Mouse (Mus musculus) limb, embryonic 14.5 days (tissue): ENCODE measurements at regions not wholly inside any gene's neighbourhood (a gene's known extent, or its start where the extent isn't known, plus 50 kb on each side); places are given as distances from the start of the nearest gene placed in this dataset.
A peak's percentile ranks its signal among the peaks of the same experiment; 100 is the strongest.

Experiments
- ATAC-seq: fragments of 200-750 bp; cut with Nextera tagmentation; 2 replicates; pipeline ENCODE4 v1.8.0; 2017; ENCODE audit warnings: low read depth, moderate number of reproducible peaks, moderate TSS enrichment; ENCODE audit not compliant: low FRiP score
- DNase-seq: peaks from one replicate; pipeline ENCODE4 v3.0.0-alpha.2; 2015; ENCODE audit warnings: low spot score
- H3K27ac ChIP-seq: fragments of 300-500 bp; sonication (generic); replicated peaks from 2 replicates; pipeline ENCODE4 v1.5.1; 2014; ENCODE audit warnings: low read depth, mild to moderate bottlenecking, low read length, moderate library complexity, mixed read lengths
- H3K27me3 ChIP-seq: fragments of 300-500 bp; sonication (generic); 2 replicates; pipeline ENCODE4 v1.6.1; 2014; ENCODE audit warnings: low read length, mixed read lengths; ENCODE audit not compliant: control insufficient read depth, insufficient read depth
- H3K36me3 ChIP-seq: fragments of 300-500 bp; sonication (generic); 2 replicates; pipeline ENCODE4 v1.6.1; 2014; ENCODE audit warnings: mild to moderate bottlenecking, low read length, moderate library complexity, mixed read lengths; ENCODE audit not compliant: control insufficient read depth, insufficient read depth
- H3K4me1 ChIP-seq: fragments of 300-500 bp; sonication (generic); 2 replicates; pipeline ENCODE4 v1.6.1; 2014; ENCODE audit warnings: antibody characterized with exemption, low read length, mixed read lengths; ENCODE audit not compliant: control insufficient read depth, insufficient read depth
- H3K4me2 ChIP-seq: fragments of 300-500 bp; sonication (generic); replicated peaks from 2 replicates; pipeline ENCODE4 v1.6.1; 2014; ENCODE audit warnings: low read depth, mild to moderate bottlenecking, low read length, moderate library complexity; ENCODE audit not compliant: severe bottlenecking
- H3K4me3 ChIP-seq: fragments of 300-500 bp; sonication (generic); replicated peaks from 2 replicates; pipeline ENCODE4 v1.5.1; 2014; ENCODE audit warnings: low read length
- H3K9ac ChIP-seq: fragments of 300-500 bp; sonication (generic); 2 replicates; pipeline ENCODE4 v1.6.1; 2014; ENCODE audit warnings: mild to moderate bottlenecking, low read depth, low read length, moderate library complexity; ENCODE audit not compliant: severe bottlenecking
- H3K9me3 ChIP-seq: fragments of 300-500 bp; sonication (generic); 2 replicates; pipeline ENCODE4 v1.6.1; 2016; ENCODE audit warnings: low read length; ENCODE audit not compliant: control insufficient read depth
- POLR2A ChIP-seq: fragments of 200-500 bp; IDR thresholded peaks from 2 replicates; pipeline ENCODE4 v1.8.0; 2012; ENCODE audit warnings: inconsistent platforms, mild to moderate bottlenecking, moderate library complexity, borderline replicate concordance; ENCODE audit not compliant: insufficient read depth, insufficient read length; ENCODE audit errors: extremely low read depth
- WGBS: fragments of 180-500 bp; shearing (Covaris S2); extraction: QIAGEN DNeasy Blood & Tissue Kit; methylation state at CpG from one replicate; pipeline ENCODE4 v1.1.7; 2014; 5-methylcytosine and 5-hydroxymethylcytosine counted together

DNA sequence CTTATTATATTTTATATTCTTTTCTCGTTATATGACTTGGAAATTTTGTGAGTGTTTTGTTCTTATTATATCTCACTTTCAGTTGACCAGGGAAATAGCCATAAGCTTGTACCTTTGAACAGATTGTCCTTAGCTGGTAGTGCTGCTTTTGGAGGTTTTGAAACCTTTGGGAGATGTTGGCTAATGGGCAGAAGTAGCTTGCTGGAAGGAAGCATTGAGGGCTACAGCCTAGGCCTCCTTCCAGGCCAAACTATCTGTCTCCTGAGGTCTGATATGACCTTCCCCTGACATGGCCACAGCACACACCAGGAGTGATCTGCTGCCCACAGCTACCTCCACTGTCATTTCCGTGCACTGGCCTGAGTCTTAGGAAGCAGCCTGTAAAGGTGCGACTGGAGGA, 56.8 kb downstream of the Cdkn2c start:
- no peak for TF ChIP-seq POLR2A
- no peaks in the 10 kb centered on the region for H3K4me1 ChIP-seq
- no peak overlapping the region for H3K27ac ChIP-seq
- no peak overlapping the region for H3K4me2 ChIP-seq
- no peaks in the 10 kb centered on the region for H3K9me3 ChIP-seq
- no peak overlapping the region for H3K4me3 ChIP-seq
- DNase-seq (no peak), ATAC-seq (no peak)
- H3K9ac ChIP-seq: no peak overlapping the region
- 85% methylated on average over 3 of the region's 3 CpGs for WGBS
- no peaks in the 10 kb centered on the region for H3K27me3 ChIP-seq
- H3K36me3 ChIP-seq: no peaks in the 10 kb centered on the region

DNA sequence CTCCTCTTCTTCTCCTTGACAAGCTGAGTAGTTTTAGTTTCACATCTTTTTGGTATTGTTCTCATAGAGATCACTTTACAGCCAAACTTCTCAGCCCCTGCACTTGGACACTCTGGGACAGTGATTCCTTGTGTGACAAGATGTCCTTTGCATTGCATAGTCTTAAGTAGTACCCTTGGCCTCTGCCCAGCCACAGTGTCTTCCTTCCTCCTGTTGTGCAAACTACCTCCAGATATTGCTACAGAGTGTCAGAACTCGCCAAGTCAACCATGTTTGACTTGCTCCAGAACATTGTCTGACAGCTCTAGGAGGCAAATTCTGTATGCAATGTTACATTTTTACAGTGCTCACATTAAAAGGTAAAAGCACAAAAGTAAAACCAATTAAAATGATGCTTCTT, 57.2 kb downstream of the Cdkn2c start:
- Histone ChIP-seq H3K9me3 (no peaks in the 10 kb centered on the region), H3K4me2 (no peak overlapping the region), H3K4me1 (no peaks in the 10 kb centered on the region), H3K27me3 (no peaks in the 10 kb centered on the region), H3K4me3 (no peak overlapping the region), H3K9ac (no peak overlapping the region), H3K36me3 (no peaks in the 10 kb centered on the region), H3K27ac (no peak overlapping the region)
- no peak for ATAC-seq
- DNase-seq: no peak
- no peak for TF ChIP-seq POLR2A
- WGBS: 81% methylated on average over 1 of the region's 1 CpGs

DNA sequence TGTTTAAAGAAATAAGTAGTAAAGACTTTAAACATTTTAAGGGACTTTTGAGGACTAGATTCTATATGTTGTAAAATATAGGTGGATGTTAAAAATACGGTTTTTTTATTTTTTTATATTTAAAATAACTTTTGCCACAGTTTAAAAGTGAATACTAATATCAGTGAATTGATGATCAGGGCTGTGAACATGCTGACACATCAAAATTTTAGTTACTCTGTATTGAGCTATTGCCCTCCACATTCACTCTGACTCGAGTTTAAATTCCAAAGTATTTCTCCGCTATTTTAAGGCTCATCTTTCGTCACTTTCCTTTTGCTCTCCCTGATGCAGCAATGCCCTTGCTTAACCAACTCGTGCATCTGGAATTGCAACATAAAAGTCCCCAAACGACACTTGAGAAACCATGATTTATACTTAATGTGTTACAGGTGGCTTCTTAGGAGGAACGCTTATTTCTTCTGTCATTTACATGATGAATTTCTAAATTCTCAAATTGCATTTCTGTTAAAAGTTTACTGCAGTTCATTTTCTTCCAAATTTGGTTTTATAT, 58.7 kb upstream of the 4930522H14Rik start:
- Histone ChIP-seq H3K4me1 (no peaks in the 10 kb centered on the region), H3K27me3 (no peaks in the 10 kb centered on the region), H3K9me3 (no peaks in the 10 kb centered on the region), H3K4me3 (no peak overlapping the region), H3K27ac (no peak overlapping the region), H3K9ac (no peak overlapping the region), H3K36me3 (no peaks in the 10 kb centered on the region), H3K4me2 (no peak overlapping the region)
- DNase-seq: peak; percentile 34
- WGBS: 26% methylated on average over 7 of the region's 7 CpGs
- no peak for ATAC-seq
- TF ChIP-seq POLR2A: no peak

DNA sequence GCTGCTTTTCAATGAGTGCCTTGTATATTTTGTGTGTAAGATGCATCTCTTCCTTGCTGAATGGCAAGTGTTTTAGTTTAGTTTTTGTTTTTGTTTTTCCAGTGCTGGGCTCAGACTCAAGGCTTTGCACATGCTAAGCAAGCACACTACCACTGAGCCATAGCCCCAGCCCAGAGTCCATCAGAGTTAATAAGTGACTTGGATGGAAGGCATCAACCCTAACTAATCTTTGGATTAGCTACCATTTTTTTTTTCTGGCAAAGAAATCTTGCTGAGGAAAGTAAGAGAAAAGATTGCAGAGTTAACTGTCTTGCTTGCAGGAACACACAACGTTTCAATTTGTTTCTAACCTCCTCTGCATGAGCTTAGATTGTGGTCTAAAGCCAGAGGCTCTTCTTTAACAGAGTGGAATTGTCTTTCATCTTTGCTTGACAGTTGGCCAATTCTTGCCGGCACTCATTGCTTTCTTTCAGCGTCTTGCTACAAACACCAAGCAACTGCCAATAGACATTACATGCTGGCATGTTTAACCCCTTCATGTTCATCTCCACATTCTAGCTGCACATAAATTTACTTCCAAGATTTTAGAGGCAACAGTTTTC, 52.2 kb upstream of the 4930522H14Rik start:
- H3K9ac ChIP-seq: no peak overlapping the region

DNA sequence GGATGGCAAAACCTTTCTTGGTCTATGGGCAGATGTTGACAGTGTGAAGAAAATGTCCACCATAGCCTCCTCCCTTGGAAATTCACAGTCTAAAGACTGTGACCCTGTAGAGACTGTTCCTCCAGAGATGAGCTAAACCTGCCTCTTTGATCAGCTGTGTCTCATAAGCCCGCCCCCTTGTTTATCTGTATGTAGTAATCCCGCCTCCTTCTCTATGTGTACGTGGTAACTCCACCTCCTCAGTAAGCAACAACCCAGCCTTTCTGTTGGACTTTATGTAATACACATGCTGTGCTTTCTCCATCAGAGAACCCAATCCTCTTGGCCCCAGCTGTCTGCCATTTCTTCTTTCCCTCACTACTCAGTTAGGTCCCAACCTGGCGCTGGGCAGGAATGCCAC, 51.4 kb upstream of the 4930522H14Rik start:
- Histone ChIP-seq H3K27ac (no peak overlapping the region), H3K4me3 (no peak overlapping the region), H3K9ac (no peak overlapping the region), H3K36me3 (no peaks in the 10 kb centered on the region), H3K4me1 (no peaks in the 10 kb centered on the region), H3K27me3 (no peaks in the 10 kb centered on the region), H3K4me2 (no peak overlapping the region), H3K9me3 (no peaks in the 10 kb centered on the region)
- ATAC-seq (no peak), DNase-seq (no peak)
- no peak for TF ChIP-seq POLR2A
- 76% methylated on average over 4 of the region's 4 CpGs for WGBS

More for the DNA sequence above, 52.2 kb upstream of the 4930522H14Rik start:
- H3K27ac ChIP-seq: no peak overlapping the region
- no peaks in the 10 kb centered on the region for H3K9me3 ChIP-seq
- TF ChIP-seq POLR2A: no peak
- H3K27me3 ChIP-seq: no peaks in the 10 kb centered on the region
- no peaks in the 10 kb centered on the region for H3K36me3 ChIP-seq
- 22% methylated on average over 3 of the region's 3 CpGs for WGBS
- no peak overlapping the region for H3K4me3 ChIP-seq
- no peaks in the 10 kb centered on the region for H3K4me1 ChIP-seq
- peak; percentile 66 for DNase-seq
- no peak for ATAC-seq
- no peak overlapping the region for H3K4me2 ChIP-seq
